Mouse (Mus musculus) kidney, adult 2 months (tissue): ENCODE results near the gene Slc45a1.

Experiments used
- CTCF ChIP-seq: fragments of 200-500 bp; conservative IDR thresholded peaks from 2 replicates; pipeline ENCODE4 v1.5.1; 2011; ENCODE audit warnings: low read depth, mild to moderate bottlenecking, control low read depth, low read length, moderate library complexity, mixed read lengths; ENCODE audit not compliant: insufficient read depth, insufficient read length
- POLR2A ChIP-seq: fragments of 200-500 bp; IDR thresholded peaks from one replicate; pipeline ENCODE4 v1.6.1; 2011; ENCODE audit warnings: low read depth, low read length, control low read depth

GRCm38 (mm10) chr4:150599119-150599992 is 52.6 kb downstream of the Slc45a1 start:
- TF ChIP-seq CTCF (no peak), POLR2A (no peak)
